Mouse (Mus musculus) forebrain, embryonic 13.5 days (tissue): ENCODE data around the gene Sectm1b. TPM values are rescaled to one million over a fixed set of nuclear protein-coding genes. Genes with fewer than 3 reads are reported as not detected.

ENCODE experiments used
- ATAC-seq: fragments of 200-750 bp; cut with Nextera tagmentation; 2 replicates; pipeline ENCODE4 v1.8.0; 2017
- H3K27ac ChIP-seq: fragments of 300-500 bp; sonication (generic); 2 replicates; pipeline ENCODE4 v1.5.1; 2015; ENCODE audit warnings: inconsistent platforms, mild to moderate bottlenecking, moderate library complexity
- H3K27me3 ChIP-seq: fragments of 300-500 bp; sonication (generic); 2 replicates; pipeline ENCODE4 v1.6.1; 2015; ENCODE audit warnings: mild to moderate bottlenecking, inconsistent platforms
- H3K36me3 ChIP-seq: fragments of 300-500 bp; sonication (generic); 2 replicates; pipeline ENCODE4 v1.6.1; 2015; ENCODE audit warnings: mild to moderate bottlenecking, inconsistent platforms; ENCODE audit not compliant: poor library complexity, severe bottlenecking
- H3K4me1 ChIP-seq: fragments of 300-500 bp; sonication (generic); 2 replicates; pipeline ENCODE4 v1.6.1; 2015; ENCODE audit warnings: inconsistent platforms
- H3K4me2 ChIP-seq: fragments of 300-500 bp; sonication (generic); 2 replicates; pipeline ENCODE4 v1.6.1; 2015; ENCODE audit warnings: inconsistent platforms, mild to moderate bottlenecking, moderate library complexity
- H3K4me3 ChIP-seq: fragments of 300-500 bp; sonication (generic); 2 replicates; pipeline ENCODE4 v1.5.1; 2015; ENCODE audit warnings: mild to moderate bottlenecking, inconsistent platforms
- H3K9ac ChIP-seq: fragments of 300-500 bp; sonication (generic); 2 replicates; pipeline ENCODE4 v1.6.1; 2015; ENCODE audit warnings: mild to moderate bottlenecking, inconsistent platforms
- H3K9me3 ChIP-seq: fragments of 300-500 bp; sonication (generic); replicated peaks from 2 replicates; pipeline ENCODE4 v1.6.1; 2016; ENCODE audit warnings: inconsistent platforms
- WGBS: fragments of 180-500 bp; shearing (Covaris S2); methylation state at CpG from one replicate; pipeline ENCODE4 v1.1.7; 2015; 5-methylcytosine and 5-hydroxymethylcytosine counted together
- polyA plus RNA-seq: library from polyadenylated mRNA; unstranded; fragments of >200 nt; fragmentation: Nextera tagmentation; extraction: Ambion mirVana; gene quantifications from 2 replicates; pipeline ENCODE4 v1.2.1, GENCODE M21; 2015

Gene Sectm1b
- polyA plus RNA-seq, 1 experiment from 2014 or later = not detected

- no peaks in the 10 kb centered on the region for H3K27me3 ChIP-seq
- no peaks in the 10 kb centered on the region for H3K36me3 ChIP-seq
- H3K27ac ChIP-seq = no peak overlapping the region
- 0 out of 2 replicates have a peak, but pooled peaks cover 10% of the 10 kb centered on the region for H3K4me1 ChIP-seq
- no peak for ATAC-seq
- H3K4me2 ChIP-seq = no peak overlapping the region
- no peaks in the 10 kb centered on the region for H3K9me3 ChIP-seq
- H3K9ac ChIP-seq = no peak overlapping the region
- 84% methylated on average over 7 of the region's 7 CpGs for WGBS
- H3K4me3 ChIP-seq = no peak overlapping the region
Observed at GRCm38 (mm10) chr11:121013656-121014055, 49.7 kb downstream of the Sectm1b start.

DNA sequence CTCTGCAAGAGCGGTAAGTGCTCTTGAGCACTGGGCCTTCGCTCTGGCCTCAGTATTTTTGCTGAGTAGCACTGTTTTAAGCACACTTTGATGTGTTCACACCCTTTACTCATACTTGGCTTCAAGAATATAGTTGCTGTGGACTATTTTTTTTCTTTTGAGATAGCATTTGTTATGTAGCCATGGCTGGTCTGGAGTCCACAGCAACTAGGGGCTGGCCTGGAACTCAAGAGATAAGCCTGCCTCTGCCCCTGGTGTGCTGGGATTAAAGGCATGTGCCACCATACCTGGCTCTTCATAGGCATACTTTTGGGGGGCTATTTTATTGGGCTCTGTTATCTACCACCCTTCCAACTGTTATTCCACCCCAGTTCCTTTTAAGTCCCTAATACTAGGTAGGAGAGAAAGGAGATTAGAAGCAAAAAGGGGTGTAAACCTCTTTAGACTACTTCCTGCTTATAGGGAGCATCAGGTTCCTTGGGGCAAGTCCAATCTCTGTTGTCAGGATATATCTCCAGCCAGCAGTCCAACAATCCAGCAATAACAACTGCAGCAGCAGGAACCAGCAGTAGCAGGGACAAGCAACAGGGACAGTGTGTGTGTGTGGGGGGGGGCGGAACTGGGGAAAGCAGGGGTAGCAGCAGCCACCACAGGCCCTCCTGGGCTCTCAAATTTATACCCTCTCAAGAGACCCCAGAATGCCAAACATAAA, 53.2 kb downstream of the Sectm1b start:
- 0 out of 2 replicates have a peak, but pooled peaks cover 6% of the 10 kb centered on the region for H3K4me1 ChIP-seq
- no peak overlapping the region for H3K27ac ChIP-seq
- H3K9me3 ChIP-seq = no peaks in the 10 kb centered on the region
- H3K4me2 ChIP-seq = no peak overlapping the region
- H3K36me3 ChIP-seq = no peaks in the 10 kb centered on the region
- no peaks in the 10 kb centered on the region for H3K27me3 ChIP-seq
- no peak for ATAC-seq
- H3K9ac ChIP-seq = no peak overlapping the region
- WGBS = 89% methylated on average over 3 of the region's 3 CpGs
- H3K4me3 ChIP-seq = no peak overlapping the region

- no peak overlapping the region for H3K27ac ChIP-seq
- H3K4me2 ChIP-seq = no peak overlapping the region
- no peaks in the 10 kb centered on the region for H3K27me3 ChIP-seq
- 74% methylated on average over 6 of the region's 6 CpGs for WGBS
- no peaks in the 10 kb centered on the region for H3K4me1 ChIP-seq
- no peak for ATAC-seq
- no peak overlapping the region for H3K9ac ChIP-seq
- no peaks in the 10 kb centered on the region for H3K9me3 ChIP-seq
- no peak overlapping the region for H3K4me3 ChIP-seq
- H3K36me3 ChIP-seq = no peaks in the 10 kb centered on the region
Observed at GRCm38 (mm10) chr11:121006184-121006583, 57.2 kb downstream of the Sectm1b start.

DNA sequence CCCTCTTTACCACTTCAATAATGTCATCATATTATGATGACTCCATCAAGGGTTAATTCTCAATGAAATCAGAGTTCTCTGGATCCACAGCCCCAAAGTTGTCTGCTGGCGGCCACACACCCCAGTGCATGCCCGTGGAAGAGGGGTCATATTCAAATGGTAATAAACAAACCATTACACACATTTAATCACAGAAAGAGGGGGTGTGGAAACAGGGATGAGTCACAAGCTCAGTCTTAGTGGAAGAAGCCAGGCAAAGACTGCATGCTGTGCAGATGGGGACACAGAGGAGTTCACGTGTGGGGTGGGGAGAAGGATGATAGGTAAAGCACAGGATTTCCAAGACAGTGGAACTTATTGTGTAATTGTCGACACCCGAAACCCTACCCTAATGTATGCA, 59.1 kb downstream of the Sectm1b start:
- H3K27me3 ChIP-seq = no peaks in the 10 kb centered on the region
- H3K4me1 ChIP-seq = no peaks in the 10 kb centered on the region
- no peak overlapping the region for H3K27ac ChIP-seq
- no peak for ATAC-seq
- H3K36me3 ChIP-seq = peaks cover 2% of the 10 kb centered on the region; the same call in 1 of the 2 replicates
- no peak overlapping the region for H3K4me3 ChIP-seq
- H3K9ac ChIP-seq = no peak overlapping the region
- 62% methylated on average over 5 of the region's 5 CpGs for WGBS
- no peaks in the 10 kb centered on the region for H3K9me3 ChIP-seq
- no peak overlapping the region for H3K4me2 ChIP-seq

Other genes with a start within 250 kb of the Sectm1b start
- 61.4 and 79.4 TPM in 2 replicates for gene Fasn, start 239.0 kb downstream of the Sectm1b start, polyA plus RNA-seq
- 5.6 and 6.9 TPM in 2 replicates for gene Ccdc57, start 130.7 kb downstream of the Sectm1b start, polyA plus RNA-seq
- gene Slc16a3, start 115.1 kb downstream of the Sectm1b start, polyA plus RNA-seq = 15.7 and 18.7 TPM in 2 replicates
- 122 and 139 TPM in 2 replicates for gene Csnk1d, start 72.2 kb downstream of the Sectm1b start, polyA plus RNA-seq
- not detected in 2 replicates for gene Cd7, start 24.2 kb downstream of the Sectm1b start, polyA plus RNA-seq
- not detected in 2 replicates for gene Sectm1a, start 17.7 kb upstream of the Sectm1b start, polyA plus RNA-seq
- 0.09 TPM in 1 of 2 replicates, not detected in the other for gene Tex19.2, start 55.1 kb upstream of the Sectm1b start, polyA plus RNA-seq
- not detected in 2 replicates for gene Tex19.1, start 82.6 kb upstream of the Sectm1b start, polyA plus RNA-seq
- gene Uts2r, start 96.7 kb upstream of the Sectm1b start, polyA plus RNA-seq = 0.09 TPM in 1 of 2 replicates, not detected in the other
- gene Hexdc, start 140.9 kb upstream of the Sectm1b start, polyA plus RNA-seq = 11.4 and 12.0 TPM in 2 replicates
- gene Ogfod3, start 141.1 kb upstream of the Sectm1b start, polyA plus RNA-seq = 16.8 and 17.2 TPM in 2 replicates
- gene Cybc1, start 165.8 kb upstream of the Sectm1b start, polyA plus RNA-seq = 37.0 and 41.2 TPM in 2 replicates
- 74.0 and 78.9 TPM in 2 replicates for gene Narf, start 173.7 kb upstream of the Sectm1b start, polyA plus RNA-seq
- 13.4 and 14.2 TPM in 2 replicates for gene Foxk2, start 196.4 kb upstream of the Sectm1b start, polyA plus RNA-seq